Mouse (Mus musculus): Measurements from ENCODE around the gene Ssbp4.

GRCm38 (mm10) chr8:70638752-70639151 is 30.1 kb upstream of the Ssbp4 start:
- TF ChIP-seq GATA1 (IDR thresholded peaks at IDR 0.05; ENCODE audit: borderline replicate concordance, low read length) (no peak), FLI1 (IDR thresholded peaks at IDR 0.05; ENCODE audit: low read length) (no peak)
